Mouse (Mus musculus) forebrain, embryonic 12.5 days (tissue): ENCODE measurements around the gene Afg3l1. TPM values are rescaled to one million over a fixed set of nuclear protein-coding genes. Genes with fewer than 3 reads are reported as not detected.
"Not testable (repeated sequence)": the region's sequence is repeated elsewhere in the genome, so short reads cannot be mapped to it uniquely, and the experiment has no call there.

Source experiments
- ATAC-seq: fragments of 200-750 bp; cut with Nextera tagmentation; 2 replicates; pipeline ENCODE4 v1.8.0; 2017; ENCODE audit warnings: moderate TSS enrichment; ENCODE audit not compliant: low FRiP score
- H3K27ac ChIP-seq: fragments of 300-500 bp; sonication (generic); 2 replicates; pipeline ENCODE4 v1.5.1; 2016; ENCODE audit warnings: mild to moderate bottlenecking
- H3K27me3 ChIP-seq: fragments of 300-500 bp; sonication (generic); 2 replicates; pipeline ENCODE4 v1.6.1; 2016; ENCODE audit warnings: mild to moderate bottlenecking
- H3K36me3 ChIP-seq: fragments of 300-500 bp; sonication (generic); replicated peaks from 2 replicates; pipeline ENCODE4 v1.6.1; 2016; ENCODE audit warnings: mild to moderate bottlenecking
- H3K4me1 ChIP-seq: fragments of 300-500 bp; sonication (generic); 2 replicates; pipeline ENCODE4 v1.6.1; 2016
- H3K4me2 ChIP-seq: fragments of 300-500 bp; sonication (generic); 2 replicates; pipeline ENCODE4 v1.6.1; 2016; ENCODE audit warnings: mild to moderate bottlenecking, moderate library complexity
- H3K4me3 ChIP-seq: fragments of 300-500 bp; sonication (generic); replicated peaks from 2 replicates; pipeline ENCODE4 v1.5.1; 2016; ENCODE audit warnings: mild to moderate bottlenecking
- H3K9ac ChIP-seq: fragments of 300-500 bp; sonication (generic); 2 replicates; pipeline ENCODE4 v1.6.1; 2016; ENCODE audit warnings: mild to moderate bottlenecking
- H3K9me3 ChIP-seq: fragments of 300-500 bp; sonication (generic); 2 replicates; pipeline ENCODE4 v1.6.1; 2016
- WGBS: fragments of 180-500 bp; shearing (Covaris S2); methylation state at CpG from one replicate; pipeline ENCODE4 v1.1.7; 2016; 5-methylcytosine and 5-hydroxymethylcytosine counted together
- polyA plus RNA-seq: library from polyadenylated mRNA; unstranded; fragments of >200 nt; fragmentation: Nextera tagmentation; extraction: Ambion mirVana; gene quantifications from 2 replicates; pipeline ENCODE4 v1.2.1, GENCODE M21; 2016

Afg3l1 gene
- polyA plus RNA-seq, 1 experiment from 2014 or later: 69.7 TPM

GRCm38 (mm10) chr8:123443576-123443921 is 34.2 kb upstream of the Afg3l1 start:
- no peak overlapping the region for H3K27ac ChIP-seq
- H3K27me3 ChIP-seq: 0 out of 2 replicates have a peak, but pooled peaks cover 5% of the 10 kb centered on the region
- peak overlapping the region; percentile 75 for H3K9ac ChIP-seq
- H3K4me2 ChIP-seq: peak overlapping the region; percentile 72
- no peaks in the 10 kb centered on the region for H3K9me3 ChIP-seq
- H3K4me1 ChIP-seq: peaks cover 9% of the 10 kb centered on the region
- 22% methylated on average over 4 of the region's 4 CpGs for WGBS
- no peaks in the 10 kb centered on the region for H3K36me3 ChIP-seq
- peak overlapping the region; percentile 72 for H3K4me3 ChIP-seq
- ATAC-seq: no peak

DNA sequence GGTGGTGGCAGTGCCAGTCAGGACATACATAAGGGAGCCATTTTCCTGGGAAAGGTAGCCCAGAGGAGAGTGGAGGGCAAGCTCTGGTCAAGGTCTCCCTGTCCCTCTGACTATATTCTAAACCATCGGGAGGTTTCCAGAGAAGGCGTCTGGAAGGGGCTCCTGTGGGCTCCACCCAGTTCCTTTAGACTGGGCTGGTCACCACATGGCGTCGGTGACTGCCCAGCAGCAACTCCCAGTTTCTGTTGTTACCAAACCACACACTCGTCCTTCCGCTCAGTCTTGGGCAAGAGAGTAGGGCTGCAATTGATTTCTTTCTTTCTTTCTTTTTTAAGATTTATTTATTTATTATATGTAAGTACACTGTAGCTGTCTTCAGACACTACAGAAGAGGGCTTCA is 33.6 kb upstream of the Afg3l1 start:
- peaks cover under 1% of the 10 kb centered on the region; the same call in 1 of the 2 replicates for H3K36me3 ChIP-seq
- 0 out of 2 replicates have a peak, but pooled peaks cover 5% of the 10 kb centered on the region for H3K27me3 ChIP-seq
- WGBS: 94% methylated on average over 6 of the region's 6 CpGs
- peak overlapping the region; percentile 72; the same call in 1 of the 2 replicates for H3K4me2 ChIP-seq
- no peak overlapping the region for H3K9ac ChIP-seq
- H3K4me1 ChIP-seq: peaks cover 9% of the 10 kb centered on the region
- H3K27ac ChIP-seq: no peak overlapping the region
- no peak overlapping the region for H3K4me3 ChIP-seq
- H3K9me3 ChIP-seq: no peaks in the 10 kb centered on the region
- no peak for ATAC-seq

GRCm38 (mm10) chr8:123445981-123446380 is 31.7 kb upstream of the Afg3l1 start:
- WGBS: 92% methylated on average over 10 of the region's 10 CpGs
- Histone ChIP-seq H3K9me3 (no peaks in the 10 kb centered on the region), H3K36me3 (peaks cover 11% of the 10 kb centered on the region; the same call in 1 of the 2 replicates), H3K27me3 (0 out of 2 replicates have a peak, but pooled peaks cover 3% of the 10 kb centered on the region), H3K4me3 (no peak overlapping the region), H3K4me2 (no peak overlapping the region), H3K27ac (no peak overlapping the region), H3K9ac (no peak overlapping the region), H3K4me1 (peaks cover 9% of the 10 kb centered on the region)
- no peak for ATAC-seq

DNA sequence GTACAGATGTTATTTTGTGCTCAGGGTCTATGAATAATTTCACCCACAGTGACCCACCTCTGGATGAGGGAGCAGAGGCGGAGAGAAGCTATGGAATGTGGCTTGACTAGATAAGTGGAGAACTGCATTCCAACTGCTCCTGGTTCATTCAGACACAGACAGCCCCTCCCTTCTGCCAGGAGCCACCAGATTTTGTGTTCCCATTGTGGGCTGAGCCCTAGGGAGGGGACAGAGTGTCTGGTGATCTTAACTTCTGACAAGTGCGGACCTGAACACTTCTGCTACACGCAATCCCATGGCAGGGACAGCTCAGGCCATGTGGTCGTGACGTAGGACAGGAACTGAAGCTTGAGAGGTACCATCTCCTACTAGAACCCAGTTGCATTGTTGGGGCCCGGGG is 30.9 kb upstream of the Afg3l1 start:
- no peaks in the 10 kb centered on the region for H3K9me3 ChIP-seq
- H3K27ac ChIP-seq: no peak overlapping the region
- no peak overlapping the region for H3K9ac ChIP-seq
- H3K27me3 ChIP-seq: no peaks in the 10 kb centered on the region
- peaks cover 9% of the 10 kb centered on the region for H3K4me1 ChIP-seq
- peaks cover 11% of the 10 kb centered on the region; the same call in 1 of the 2 replicates for H3K36me3 ChIP-seq
- 91% methylated on average over 6 of the region's 6 CpGs for WGBS
- no peak overlapping the region for H3K4me3 ChIP-seq
- no peak for ATAC-seq
- no peak overlapping the region for H3K4me2 ChIP-seq

DNA sequence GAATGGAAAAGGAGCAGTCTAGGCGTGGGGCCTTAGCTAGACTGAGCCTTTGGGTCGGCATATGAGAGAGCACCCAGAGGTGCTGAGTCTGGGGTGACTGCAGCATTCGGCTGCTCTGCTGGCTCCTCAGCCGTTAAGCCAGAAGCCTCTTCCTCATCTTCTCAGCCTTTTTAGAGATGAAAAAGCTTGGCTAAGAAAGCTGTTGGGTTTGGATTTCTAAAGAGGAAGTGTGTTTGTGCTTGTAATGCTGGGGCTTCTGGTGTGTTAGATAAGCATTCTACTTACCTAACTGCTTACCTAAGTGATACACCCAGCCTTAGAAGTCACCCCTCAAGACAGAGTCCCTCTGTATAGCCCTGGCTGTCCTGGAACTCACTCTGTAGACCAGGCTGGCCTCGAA is 26.9 kb upstream of the Afg3l1 start:
- ATAC-seq: no peak
- no peak overlapping the region for H3K9ac ChIP-seq
- H3K27ac ChIP-seq: no peak overlapping the region
- no peaks in the 10 kb centered on the region for H3K9me3 ChIP-seq
- no peaks in the 10 kb centered on the region for H3K4me1 ChIP-seq
- WGBS: 93% methylated on average over 5 of the region's 5 CpGs
- H3K36me3 ChIP-seq: peaks cover 46% of the 10 kb centered on the region
- H3K27me3 ChIP-seq: no peaks in the 10 kb centered on the region
- H3K4me2 ChIP-seq: no peak overlapping the region
- H3K4me3 ChIP-seq: no peak overlapping the region

DNA sequence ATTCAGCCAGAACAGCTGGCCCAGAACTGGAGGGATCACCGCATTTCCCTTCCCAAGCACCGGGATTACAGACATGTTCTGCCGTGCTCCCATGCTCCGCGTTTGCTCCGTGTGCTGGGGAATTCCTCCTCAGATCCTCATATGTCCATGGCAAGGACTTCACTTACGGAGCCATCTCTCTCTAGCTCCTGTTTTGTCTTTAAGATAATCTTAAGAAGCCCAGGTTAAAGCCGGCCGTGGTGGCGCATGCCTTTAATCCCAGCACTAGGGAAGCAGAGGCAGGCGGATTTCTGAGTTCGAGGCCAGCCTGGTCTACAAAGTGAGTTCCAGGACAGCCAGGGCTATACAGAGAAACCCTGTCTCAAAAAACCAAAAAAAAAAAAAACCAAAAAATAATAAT is 26.0 kb upstream of the Afg3l1 start:
- WGBS: 94% methylated on average over 12 of the region's 12 CpGs
- H3K4me2 ChIP-seq, H3K27me3 ChIP-seq, H3K9me3 ChIP-seq, H3K4me3 ChIP-seq, H3K9ac ChIP-seq, ATAC-seq, H3K27ac ChIP-seq, H3K4me1 ChIP-seq: not testable (repeated sequence)
- peaks cover 55% of the 10 kb centered on the region for H3K36me3 ChIP-seq

- no peaks in the 10 kb centered on the region for H3K4me1 ChIP-seq
- 87% methylated on average over 4 of the region's 4 CpGs for WGBS
- H3K4me3 ChIP-seq: no peak overlapping the region
- no peak overlapping the region for H3K9ac ChIP-seq
- no peaks in the 10 kb centered on the region for H3K27me3 ChIP-seq
- no peaks in the 10 kb centered on the region for H3K9me3 ChIP-seq
- no peak for ATAC-seq
- peaks cover 59% of the 10 kb centered on the region for H3K36me3 ChIP-seq
- H3K4me2 ChIP-seq: no peak overlapping the region
- H3K27ac ChIP-seq: no peak overlapping the region
Observed at GRCm38 (mm10) chr8:123452149-123452548, 25.6 kb upstream of the Afg3l1 start.

DNA sequence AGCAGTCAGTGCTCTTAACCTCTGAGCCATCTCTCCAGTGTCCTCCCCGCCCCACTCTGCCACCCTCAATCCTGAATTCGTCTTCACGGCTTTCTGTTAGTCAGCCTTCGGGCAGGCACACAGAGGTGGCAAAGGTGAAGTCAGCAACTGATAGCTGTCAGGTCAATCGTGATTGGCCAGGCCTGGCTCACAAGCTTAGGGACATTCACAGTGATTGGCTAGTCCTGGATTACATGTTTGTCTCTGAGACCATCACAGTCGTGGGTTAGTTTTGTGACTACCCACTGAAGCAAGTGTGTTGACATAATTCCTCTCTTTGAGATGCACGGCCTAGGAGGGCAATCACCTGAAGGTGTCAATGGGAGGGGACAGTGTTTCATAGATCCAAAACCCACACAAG is 24.4 kb upstream of the Afg3l1 start:
- H3K4me1 ChIP-seq: no peaks in the 10 kb centered on the region
- H3K4me2 ChIP-seq: no peak overlapping the region
- H3K27ac ChIP-seq: no peak overlapping the region
- no peak for ATAC-seq
- peaks cover 69% of the 10 kb centered on the region for H3K36me3 ChIP-seq
- H3K4me3 ChIP-seq: no peak overlapping the region
- no peak overlapping the region for H3K9ac ChIP-seq
- 83% methylated on average over 7 of the region's 7 CpGs for WGBS
- no peaks in the 10 kb centered on the region for H3K9me3 ChIP-seq
- H3K27me3 ChIP-seq: no peaks in the 10 kb centered on the region

- WGBS: 84% methylated on average over 5 of the region's 5 CpGs
- no peak overlapping the region for H3K4me2 ChIP-seq
Observed at GRCm38 (mm10) chr8:123453951-123454350, 23.8 kb upstream of the Afg3l1 start.

DNA sequence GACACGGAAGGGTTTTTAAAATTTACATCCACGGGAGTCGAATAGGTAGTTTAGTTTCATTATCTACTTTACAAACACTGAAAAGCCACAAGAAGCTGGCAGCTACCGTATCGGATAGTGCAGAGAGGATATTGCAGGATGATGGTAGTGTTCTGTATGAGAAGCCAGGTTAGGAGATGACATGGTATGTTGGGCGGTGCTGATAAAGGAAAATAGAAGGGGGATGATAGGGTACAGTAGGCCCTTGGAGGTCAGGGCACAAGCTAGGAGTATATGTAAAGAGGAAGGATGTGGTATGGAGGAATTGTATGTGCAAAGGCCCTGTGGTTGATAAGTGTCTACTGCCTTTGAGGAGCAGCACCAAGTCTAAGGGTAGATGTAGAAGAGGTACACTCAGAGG is 23.1 kb upstream of the Afg3l1 start:
- WGBS: 94% methylated on average over 6 of the region's 6 CpGs
- Histone ChIP-seq H3K27ac (no peak overlapping the region), H3K4me3 (no peak overlapping the region), H3K9me3 (no peaks in the 10 kb centered on the region), H3K4me2 (no peak overlapping the region), H3K27me3 (no peaks in the 10 kb centered on the region), H3K9ac (no peak overlapping the region), H3K36me3 (peaks cover 74% of the 10 kb centered on the region), H3K4me1 (no peaks in the 10 kb centered on the region)
- no peak for ATAC-seq

More at GRCm38 (mm10) chr8:123453951-123454350, 23.8 kb upstream of the Afg3l1 start:
- Histone ChIP-seq H3K27me3 (no peaks in the 10 kb centered on the region), H3K4me1 (no peaks in the 10 kb centered on the region), H3K9ac (no peak overlapping the region), H3K4me3 (no peak overlapping the region), H3K27ac (no peak overlapping the region), H3K9me3 (no peaks in the 10 kb centered on the region), H3K36me3 (peaks cover 75% of the 10 kb centered on the region)
- ATAC-seq: no peak

GRCm38 (mm10) chr8:123463651-123464050 is 14.1 kb upstream of the Afg3l1 start:
- no peak overlapping the region for H3K27ac ChIP-seq
- H3K9me3 ChIP-seq: no peaks in the 10 kb centered on the region
- no peak overlapping the region for H3K4me3 ChIP-seq
- no peak overlapping the region for H3K4me2 ChIP-seq
- H3K27me3 ChIP-seq: no peaks in the 10 kb centered on the region
- no peak overlapping the region for H3K9ac ChIP-seq
- no peak for ATAC-seq
- no peaks in the 10 kb centered on the region for H3K4me1 ChIP-seq
- 91% methylated on average over 4 of the region's 4 CpGs for WGBS
- peaks cover 44% of the 10 kb centered on the region for H3K36me3 ChIP-seq

GRCm38 (mm10) chr8:123467476-123467875 is 10.2 kb upstream of the Afg3l1 start:
- ATAC-seq: no peak
- WGBS: 72% methylated on average over 3 of the region's 3 CpGs
- Histone ChIP-seq H3K27me3 (no peaks in the 10 kb centered on the region), H3K4me2 (no peak overlapping the region), H3K36me3 (peaks cover 10% of the 10 kb centered on the region), H3K4me3 (no peak overlapping the region), H3K9me3 (no peaks in the 10 kb centered on the region), H3K27ac (no peak overlapping the region), H3K9ac (no peak overlapping the region), H3K4me1 (no peaks in the 10 kb centered on the region)

DNA sequence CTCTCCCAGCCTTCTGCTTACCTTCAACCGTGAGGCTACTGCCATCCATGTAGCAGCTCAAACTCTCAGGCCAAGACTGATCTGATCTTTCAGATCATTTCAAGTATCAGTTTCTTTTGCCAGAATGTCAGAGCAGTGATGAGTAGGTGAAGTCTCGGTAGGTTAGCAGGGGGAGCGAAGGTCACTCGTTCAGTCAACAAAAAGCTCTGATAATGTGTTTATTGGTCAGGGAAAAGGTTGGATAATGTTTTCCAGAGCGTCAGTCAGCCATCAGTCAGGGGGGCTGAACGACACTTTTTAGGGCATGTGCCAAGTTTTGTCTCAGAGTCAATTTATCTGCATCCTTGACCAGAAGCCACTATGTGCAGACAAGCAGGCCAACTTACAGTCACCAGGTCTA is 4.7 kb upstream of the Afg3l1 start:
- not testable (repeated sequence) for H3K27ac ChIP-seq, H3K4me3 ChIP-seq, H3K4me2 ChIP-seq, H3K4me1 ChIP-seq, H3K9me3 ChIP-seq, H3K36me3 ChIP-seq, H3K9ac ChIP-seq, ATAC-seq, H3K27me3 ChIP-seq
- 81% methylated on average over 6 of the region's 6 CpGs for WGBS
